Mouse (Mus musculus) kidney, adult 2 months (tissue): Measurements from ENCODE around the gene Pelp1.

Experiments used
- CTCF ChIP-seq: fragments of 200-500 bp; conservative IDR thresholded peaks from 2 replicates; pipeline ENCODE4 v1.5.1; 2011; ENCODE audit warnings: low read depth, mild to moderate bottlenecking, control low read depth, low read length, moderate library complexity, mixed read lengths; ENCODE audit not compliant: insufficient read depth, insufficient read length
- POLR2A ChIP-seq: fragments of 200-500 bp; IDR thresholded peaks from one replicate; pipeline ENCODE4 v1.6.1; 2011; ENCODE audit warnings: low read depth, low read length, control low read depth

GRCm38 (mm10) chr11:70384136-70384535 is 25.7 kb downstream of the Pelp1 start:
- no peak for TF ChIP-seq CTCF
- no peak for TF ChIP-seq POLR2A
